Mouse (Mus musculus): ENCODE measurements at regions not wholly inside any gene's neighbourhood (a gene's known extent, or its start where the extent isn't known, plus 50 kb on each side); places are given as distances from the start of the nearest gene placed in this dataset.
"Not testable (repeated sequence)": the region's sequence is repeated elsewhere in the genome, so short reads cannot be mapped to it uniquely, and the experiment has no call there.

GRCm38 (mm10) chr15:93000121-93000520, 274.9 kb downstream of the Gxylt1 start:
- no peak for DNase-seq (ENCODE audit: low spot score)

GRCm38 (mm10) chr15:92997933-92998332, 277.0 kb downstream of the Gxylt1 start:
- no peak for DNase-seq (ENCODE audit: low spot score)

- no peak for DNase-seq (ENCODE audit: low spot score)
Measured at GRCm38 (mm10) chr15:92994191-92994671, 280.7 kb downstream of the Gxylt1 start.

- DNase-seq (ENCODE audit: low spot score) = no peak
Measured at GRCm38 (mm10) chr15:92993538-92994190, 281.3 kb downstream of the Gxylt1 start.

GRCm38 (mm10) chr15:92975774-92976173, 299.2 kb downstream of the Gxylt1 start:
- no peak for DNase-seq (ENCODE audit: low spot score)

GRCm38 (mm10) chr15:92974931-92975330, 300.0 kb downstream of the Gxylt1 start:
- DNase-seq (ENCODE audit: low spot score) = no peak

GRCm38 (mm10) chr15:92973651-92974229, 301.2 kb downstream of the Gxylt1 start:
- no peak for DNase-seq (ENCODE audit: low spot score)

- DNase-seq (ENCODE audit: low spot score) = no peak
Measured at GRCm38 (mm10) chr15:92965556-92965955, 309.4 kb downstream of the Gxylt1 start.

GRCm38 (mm10) chr15:92964901-92965300, 310.1 kb downstream of the Gxylt1 start:
- DNase-seq (ENCODE audit: low spot score) = no peak

GRCm38 (mm10) chr15:92964131-92964530, 310.8 kb downstream of the Gxylt1 start:
- DNase-seq (ENCODE audit: low spot score) = no peak

GRCm38 (mm10) chr15:92950912-92951311, 324.1 kb downstream of the Gxylt1 start:
- DNase-seq (ENCODE audit: low spot score) = not testable (repeated sequence)

GRCm38 (mm10) chr15:92946216-92946615, 328.8 kb downstream of the Gxylt1 start:
- no peak for DNase-seq (ENCODE audit: low spot score)

GRCm38 (mm10) chr15:92903821-92904220, 371.2 kb downstream of the Gxylt1 start:
- DNase-seq (ENCODE audit: low spot score) = no peak

GRCm38 (mm10) chr15:92897277-92897676, 377.7 kb downstream of the Gxylt1 start:
- DNase-seq (ENCODE audit: low spot score) = no peak

GRCm38 (mm10) chr15:92895836-92896235, 379.1 kb downstream of the Gxylt1 start:
- DNase-seq (ENCODE audit: low spot score) = no peak

- no peak for DNase-seq (ENCODE audit: low spot score)
Measured at GRCm38 (mm10) chr15:92876438-92876837, 398.5 kb downstream of the Gxylt1 start.

- DNase-seq (ENCODE audit: low spot score) = no peak
Measured at GRCm38 (mm10) chr15:92864106-92864505, 410.9 kb downstream of the Gxylt1 start.

- DNase-seq (ENCODE audit: low spot score) = no peak
Measured at GRCm38 (mm10) chr15:92850854-92851253, 424.1 kb downstream of the Gxylt1 start.

- DNase-seq (ENCODE audit: low spot score) = no peak
Measured at GRCm38 (mm10) chr15:92840035-92840434, 434.9 kb downstream of the Gxylt1 start.

- DNase-seq (ENCODE audit: low spot score) = no peak
Measured at GRCm38 (mm10) chr15:92839611-92840010, 435.4 kb downstream of the Gxylt1 start.

- DNase-seq (ENCODE audit: low spot score) = no peak
Measured at GRCm38 (mm10) chr15:92826136-92826535, 429.5 kb downstream of the Pdzrn4 start.

All from heart, adult 8-10 months (tissue).